Mouse (Mus musculus) thymus, adult 2 months (tissue): ENCODE results near the gene Egfr.

ENCODE experiments used
- CTCF ChIP-seq: fragments of 200-500 bp; IDR thresholded peaks from 2 replicates; pipeline ENCODE4 v1.5.1; 2012; ENCODE audit warnings: mild to moderate bottlenecking, control low read depth, low read length, moderate library complexity, borderline replicate concordance; ENCODE audit not compliant: control insufficient read depth, poor library complexity, insufficient read depth; ENCODE audit errors: extremely low read depth
- POLR2A ChIP-seq: fragments of 200-500 bp; IDR thresholded peaks from 2 replicates; pipeline ENCODE4 v1.6.1; 2012; ENCODE audit warnings: mild to moderate bottlenecking, low read length, control low read depth, moderate library complexity; ENCODE audit not compliant: control insufficient read depth, poor library complexity, insufficient read depth; ENCODE audit errors: extremely low read depth

- no peak for TF ChIP-seq CTCF
- TF ChIP-seq POLR2A: no peak
These were observed 9.2 kb upstream of the Egfr start for GRCm38 (mm10) chr11:16742821-16743220.
